Mouse (Mus musculus) MEL (cell line): ENCODE measurements around the gene Gzf1. TPM values are rescaled to one million over a fixed set of nuclear protein-coding genes. Genes with fewer than 3 reads are reported as not detected.

Experiments
- DNase-seq: peaks from one replicate; pipeline ENCODE4 v3.0.0; 2011; ENCODE audit warnings: low read depth, low spot score
- H3K27ac ChIP-seq: 2 replicates; pipeline ENCODE4 v1.5.1; 2012; ENCODE audit warnings: low read depth, mild to moderate bottlenecking, control low read depth, low read length, moderate library complexity; ENCODE audit not compliant: control insufficient read depth
- H3K27me3 ChIP-seq, 2 experiments: fragments of 150-350 bp in 1 of 2; sonication (generic) in 1 of 2; 2 replicates each; pipeline ENCODE4 v1.6.1; 2012; ENCODE audit warnings: low read length in 2 of 2, mild to moderate bottlenecking in 2 of 2, improper control_type of control experiment in 1 of 2, moderate library complexity in 1 of 2; ENCODE audit not compliant: insufficient read depth in 2 of 2, control insufficient read depth in 1 of 2
- H3K36me3 ChIP-seq, 2 experiments: 2 replicates each; pipeline ENCODE4 v1.6.1; 2012 to 2014; ENCODE audit warnings: low read length in 2 of 2, improper control_type of control experiment in 1 of 2, inconsistent platforms in 1 of 2, mild to moderate bottlenecking in 1 of 2; ENCODE audit not compliant: insufficient read depth in 2 of 2, control insufficient read depth in 1 of 2
- H3K4me1 ChIP-seq, 2 experiments: fragments of 150-350 bp in 1 of 2; sonication (generic) in 1 of 2; 2 replicates each; pipeline ENCODE4 v1.6.1; 2012; ENCODE audit warnings: low read length in 2 of 2, improper control_type of control experiment in 1 of 2, mild to moderate bottlenecking in 1 of 2; ENCODE audit not compliant: insufficient read depth in 2 of 2, control insufficient read depth in 1 of 2
- H3K4me3 ChIP-seq, 2 experiments: fragments of 150-350 bp in 1 of 2; sonication (generic) in 1 of 2; 2 replicates each; pipeline ENCODE4 v1.5.1; 2012; ENCODE audit warnings: low read depth in 2 of 2, low read length in 2 of 2, mild to moderate bottlenecking in 2 of 2, moderate library complexity in 2 of 2, control low read depth in 1 of 2, improper control_type of control experiment in 1 of 2; ENCODE audit not compliant: control insufficient read depth in 1 of 2, insufficient read depth in 1 of 2
- H3K79me2 ChIP-seq: 2 replicates; pipeline ENCODE4 v1.6.1; 2012; ENCODE audit warnings: mild to moderate bottlenecking, low read length, moderate library complexity; ENCODE audit not compliant: control insufficient read depth, poor library complexity, insufficient read depth
- H3K9ac ChIP-seq: 2 replicates; pipeline ENCODE4 v1.6.1; 2012; ENCODE audit warnings: low read depth, mild to moderate bottlenecking, control low read depth, low read length, moderate library complexity; ENCODE audit not compliant: control insufficient read depth, poor library complexity, severe bottlenecking
- H3K9me3 ChIP-seq: fragments of 150-350 bp; sonication (generic); replicated peaks from 2 replicates; pipeline ENCODE4 v1.6.1; 2012; ENCODE audit warnings: mild to moderate bottlenecking, low read length, improper control_type of control experiment, moderate library complexity; ENCODE audit not compliant: insufficient read depth
- BHLHE40 ChIP-seq: IDR thresholded peaks from 2 replicates; pipeline ENCODE4 v1.6.1; 2012; ENCODE audit warnings: low read depth, mild to moderate bottlenecking, inconsistent platforms, low read length, improper control_type of control experiment, borderline replicate concordance
- CHD1 ChIP-seq: IDR thresholded peaks from 2 replicates; pipeline ENCODE4 v1.6.1; 2012; ENCODE audit warnings: low read depth, mild to moderate bottlenecking, inconsistent platforms, low read length, improper control_type of control experiment
- CTCF ChIP-seq, 3 experiments: IDR thresholded peaks in 2 of 3; conservative IDR thresholded peaks in 1 of 3; 2 replicates each; pipeline ENCODE4 v1.5.1; 2011 to 2012; ENCODE audit warnings: low read length in 3 of 3, low read depth in 2 of 3, mild to moderate bottlenecking in 2 of 3, improper control_type of control experiment in 1 of 3, inconsistent platforms in 1 of 3, mixed read lengths in 1 of 3, moderate library complexity in 1 of 3; ENCODE audit not compliant: control insufficient read depth in 1 of 3, insufficient read depth in 1 of 3, poor library complexity in 1 of 3, severe bottlenecking in 1 of 3
- E2F4 ChIP-seq: IDR thresholded peaks from 2 replicates; pipeline ENCODE4 v1.6.1; 2011; ENCODE audit warnings: low read depth, low read length, improper control_type of control experiment, borderline replicate concordance
- GATA1 ChIP-seq: IDR thresholded peaks from 2 replicates; pipeline ENCODE4 v1.6.1; 2011; ENCODE audit warnings: low read depth, low read length, improper control_type of control experiment
- JUND ChIP-seq: IDR thresholded peaks from 2 replicates; pipeline ENCODE4 v1.6.1; 2011; ENCODE audit warnings: low read depth, mild to moderate bottlenecking, improper control_type of control experiment, low read length
- MAFK ChIP-seq: IDR thresholded peaks from 2 replicates; pipeline ENCODE4 v1.6.1; 2011; ENCODE audit warnings: low read depth, mild to moderate bottlenecking, low read length, improper control_type of control experiment, borderline replicate concordance
- MYC ChIP-seq: IDR thresholded peaks from 2 replicates; pipeline ENCODE4 v1.6.1; 2011; ENCODE audit warnings: low read depth, mild to moderate bottlenecking, low read length, improper control_type of control experiment, moderate library complexity
- POLR2A ChIP-seq, 2 experiments: IDR thresholded peaks; 2 replicates each; pipeline ENCODE4 v1.6.1; 2011 to 2012; ENCODE audit warnings: low read length in 2 of 2, mild to moderate bottlenecking in 2 of 2, control low read depth in 1 of 2, improper control_type of control experiment in 1 of 2, low read depth in 1 of 2, moderate library complexity in 1 of 2; ENCODE audit not compliant: control insufficient read depth in 1 of 2, insufficient read depth in 1 of 2, poor library complexity in 1 of 2
- POLR2AphosphoS5 ChIP-seq: IDR thresholded peaks from 2 replicates; pipeline ENCODE4 v1.6.1; 2012; ENCODE audit warnings: low read depth, borderline replicate concordance, mild to moderate bottlenecking, inconsistent platforms, low read length, moderate library complexity, mixed read lengths
- RAD21 ChIP-seq: IDR thresholded peaks from 2 replicates; pipeline ENCODE4 v1.6.1; 2011; ENCODE audit warnings: mild to moderate bottlenecking, low read depth, low read length, improper control_type of control experiment
- RCOR1 ChIP-seq: IDR thresholded peaks from 2 replicates; pipeline ENCODE4 v1.6.1; 2012; ENCODE audit warnings: low read depth, mild to moderate bottlenecking, inconsistent platforms, low read length, improper control_type of control experiment
- SMC3 ChIP-seq: IDR thresholded peaks from 2 replicates; pipeline ENCODE4 v1.6.1; 2011; ENCODE audit warnings: low read depth, low read length, improper control_type of control experiment
- TBP ChIP-seq: IDR thresholded peaks from 2 replicates; pipeline ENCODE4 v1.8.0; 2011; ENCODE audit warnings: low read depth, low read length, improper control_type of control experiment
- TCF12 ChIP-seq: IDR thresholded peaks from 2 replicates; pipeline ENCODE4 v1.6.1; 2014; ENCODE audit warnings: low read depth, mild to moderate bottlenecking, inconsistent platforms, low read length, improper control_type of control experiment, moderate library complexity
- UBTF ChIP-seq: IDR thresholded peaks from 2 replicates; pipeline ENCODE4 v1.6.1; 2012; ENCODE audit warnings: low read depth, mild to moderate bottlenecking, inconsistent platforms, low read length, improper control_type of control experiment, moderate library complexity, borderline replicate concordance; ENCODE audit not compliant: insufficient read depth
- USF1 ChIP-seq: IDR thresholded peaks from 2 replicates; pipeline ENCODE4 v1.6.1; 2014; ENCODE audit warnings: low read depth, mild to moderate bottlenecking, inconsistent platforms, low read length, improper control_type of control experiment, moderate library complexity
- ZC3H11A ChIP-seq: IDR thresholded peaks from 2 replicates; pipeline ENCODE4 v1.6.1; 2012; ENCODE audit warnings: low read depth, mild to moderate bottlenecking, inconsistent platforms, low read length, improper control_type of control experiment
- ZNF384 ChIP-seq: IDR thresholded peaks from 2 replicates; pipeline ENCODE4 v1.6.1; 2012; ENCODE audit warnings: low read depth, mild to moderate bottlenecking, inconsistent platforms, low read length, improper control_type of control experiment
- polyA plus RNA-seq, 2 experiments: library from polyadenylated mRNA; stranded (reverse) in 1 of 2; unstranded in 1 of 2; fragments of >175 nt in 1 of 2; fragments of >200 nt in 1 of 2; gene quantifications; 2 replicates each; pipeline versions ENCODE4 v1.2.1 to v1.2.4; 2012; ENCODE audit warnings: low replicate concordance in 2 of 2, low read depth in 1 of 2; ENCODE audit not compliant: insufficient read length in 2 of 2, insufficient read depth in 1 of 2, missing spikeins in 1 of 2
- total RNA-seq: library from RNA; depleted of rRNA; stranded (reverse); fragments of 300-350 nt; gene quantifications from 2 replicates; pipeline ENCODE4 v1.2.3, GENCODE M21; 2012

Gene Gzf1
- total and polyA plus RNA-seq, 3 experiments: 9.9 to 17.7 TPM; not detected in 1

DNA sequence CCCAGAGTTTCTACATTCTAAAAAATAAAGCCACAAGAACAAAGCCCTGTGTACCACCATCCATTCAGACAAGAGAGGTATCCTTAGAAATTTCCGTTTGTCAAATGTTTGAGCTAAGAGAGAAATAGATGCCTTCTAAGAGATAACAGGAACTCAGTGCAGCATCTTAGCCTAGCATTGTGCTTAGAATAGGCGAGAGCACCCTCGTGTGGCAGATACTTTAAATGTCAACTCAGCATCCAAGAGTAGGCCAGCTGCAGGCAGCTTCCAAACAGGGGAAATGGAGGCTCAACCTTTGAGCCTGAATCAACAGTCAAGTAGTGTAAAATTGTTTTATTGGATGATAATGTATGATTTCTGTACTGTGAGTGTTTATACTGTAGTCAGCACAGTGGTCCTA is 25.9 kb upstream of the Gzf1 start:
- Histone ChIP-seq H3K9me3 (no peaks in the 10 kb centered on the region), H3K4me1 (no peaks in the 10 kb centered on the region), H3K79me2 (no peaks in the 10 kb centered on the region), H3K36me3 (no peaks in the 10 kb centered on the region), H3K9ac (no peak overlapping the region), H3K27ac (no peak overlapping the region), H3K4me3 (no peak overlapping the region), H3K27me3 (no peaks in the 10 kb centered on the region; a peak in 1 of 4 replicates)
- peak; percentile 62 for DNase-seq
- TF ChIP-seq GATA1 (peak; percentile 60), SMC3 (peak; percentile 67), TCF12 (no peak), ZC3H11A (peak; percentile 55), MAFK (peak; percentile 93), CTCF (IDR thresholded peaks at IDR 0.05 in 2 of 3, conservative IDR thresholded peaks at IDR 0.05 in 1 of 3; ENCODE audit: control insufficient read depth in 1 of 3, insufficient read depth in 1 of 3, low read depth in 2 of 3, low read length in 3 of 3, poor library complexity in 1 of 3, severe bottlenecking in 1 of 3) (peak; percentile 43 to 72 (median 51)), RAD21 (peak; percentile 73), UBTF (no peak)

DNA sequence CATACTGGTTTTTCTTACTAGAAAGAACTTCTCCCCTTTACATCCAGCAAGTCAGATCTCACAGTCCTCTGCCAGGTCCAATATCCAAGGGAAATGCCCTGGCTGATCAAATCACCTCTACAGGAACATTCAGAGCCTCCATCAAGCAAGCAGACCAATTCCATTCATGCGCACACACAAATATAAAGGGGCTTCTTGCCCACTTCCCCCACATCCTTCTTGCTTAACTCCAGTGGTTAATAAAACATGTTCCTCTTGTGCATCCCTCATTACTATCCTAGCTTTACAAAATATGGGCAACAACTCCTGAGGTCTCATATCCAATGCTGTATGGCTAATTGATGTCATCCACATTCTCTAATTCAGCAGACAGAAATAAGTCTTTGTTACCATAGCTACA is 17.4 kb upstream of the Gzf1 start:
- Histone ChIP-seq H3K4me1 (no peaks in the 10 kb centered on the region), H3K4me3 (no peak overlapping the region), H3K9me3 (no peaks in the 10 kb centered on the region), H3K36me3 (no peaks in the 10 kb centered on the region), H3K27ac (no peak overlapping the region), H3K9ac (no peak overlapping the region), H3K27me3 (peaks cover 0 to 1% of the 10 kb centered on the region in 2 experiments; a peak in 3 of 4 replicates), H3K79me2 (no peaks in the 10 kb centered on the region)
- no peak for DNase-seq
- TF ChIP-seq BHLHE40 (no peak), RCOR1 (no peak), CHD1 (no peak), POLR2AphosphoS5 (no peak), USF1 (no peak), SMC3 (no peak), E2F4 (no peak), JUND (no peak), GATA1 (no peak), MYC (no peak), ZNF384 (no peak), TBP (no peak), POLR2A (IDR thresholded peaks at IDR 0.05; ENCODE audit: control insufficient read depth in 1 of 2, insufficient read depth in 1 of 2, low read depth in 1 of 2, low read length in 2 of 2, poor library complexity in 1 of 2) (no peak)
